In the genomic region with DNA sequence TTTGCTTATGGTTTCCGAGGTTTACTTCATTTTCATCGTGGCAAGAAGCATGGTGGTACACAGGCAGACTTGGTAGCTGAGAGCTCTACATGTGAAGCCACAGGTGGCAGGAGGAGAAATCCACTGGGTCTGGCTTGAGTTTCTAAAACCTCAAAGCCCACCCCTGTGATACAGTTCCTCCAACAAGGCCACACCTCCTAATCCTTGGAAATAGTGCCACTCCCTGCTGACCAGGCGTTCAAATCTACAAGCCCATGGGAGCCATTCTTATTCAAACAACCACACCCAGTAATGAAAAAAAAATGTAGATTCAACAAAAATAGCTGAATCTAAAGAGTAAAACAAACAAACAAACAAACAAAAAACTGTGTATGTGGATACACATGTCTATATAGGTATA, we compare ENCODE assay signal across 43 mouse cellular contexts. TPM values are rescaled to one million over a fixed set of nuclear protein-coding genes. Genes with fewer than 3 reads are reported as not detected.
"Had no signal": no experiment of that assay in that cellular context is flagged by ENCODE, and none has a peak within 500 bp of the region (broad histone marks: within the 10 kb centered on the region; RNA-seq: fewer than 3 reads in every experiment).

No protein-coding gene starts in this region.

- H3K9ac ChIP-seq: heart, embryonic 13.5 days; heart, embryonic 15.5 days; hindbrain, embryonic 12.5 days; hindbrain, embryonic 13.5 days; hindbrain, embryonic 14.5 days; hindbrain, embryonic 15.5 days; intestine, embryonic 15.5 days; kidney, embryonic 15.5 days had no signal

- H3K4me2 ChIP-seq: heart, embryonic 13.5 days; heart, embryonic 15.5 days; hindbrain, embryonic 12.5 days; hindbrain, embryonic 13.5 days; hindbrain, embryonic 14.5 days; hindbrain, embryonic 15.5 days; intestine, embryonic 15.5 days; kidney, embryonic 15.5 days had no signal

- DNase-seq: heart, postnatal 10 days; heart, postnatal 14 days; heart, postnatal 36 days; heart, postnatal 4 days; kidney, adult 11 months; kidney, adult 18-20 months; kidney, adult 2 months; kidney, adult 8-10 months; kidney, adult 9 months; kidney, postnatal 10 days; kidney, postnatal 14 days; kidney, postnatal 25 days; kidney, postnatal 36 days; kidney, postnatal 4 days; layer of hippocampus, adult 9-11 months; layer of hippocampus, postnatal 36 days had no signal

- H3K27ac ChIP-seq: heart, embryonic 13.5 days; heart, embryonic 15.5 days; hindbrain, embryonic 10.5 days; hindbrain, embryonic 12.5 days; hindbrain, embryonic 13.5 days; hindbrain, embryonic 14.5 days; hindbrain, embryonic 15.5 days; hindbrain, postnatal 0 days; intestine, embryonic 15.5 days; kidney, embryonic 15.5 days; kidney, postnatal 0 days; layer of hippocampus, adult 2 months; left cerebral cortex, adult 2 months had no signal

- ATAC-seq: hindbrain, embryonic 16.5 days; hindbrain, postnatal 0 days; inflammation-experienced regulatory T-cells, adult 6 months; intestine, embryonic 15.5 days; intestine, embryonic 16.5 days; intestine, postnatal 0 days had no signal

- H3K4me1 ChIP-seq: heart, embryonic 15.5 days; hindbrain, embryonic 10.5 days; hindbrain, embryonic 12.5 days; hindbrain, embryonic 13.5 days; hindbrain, embryonic 15.5 days; intestine, embryonic 15.5 days had no signal

- H3K9me3 ChIP-seq: heart, embryonic 15.5 days; hindbrain, embryonic 10.5 days; hindbrain, embryonic 12.5 days; hindbrain, embryonic 13.5 days; hindbrain, embryonic 15.5 days; intestine, embryonic 15.5 days; kidney, embryonic 15.5 days had no signal

- H3K36me3 ChIP-seq: heart, embryonic 13.5 days; heart, embryonic 15.5 days; hindbrain, embryonic 10.5 days; hindbrain, embryonic 12.5 days; hindbrain, embryonic 13.5 days; hindbrain, embryonic 15.5 days; intestine, embryonic 15.5 days; kidney, embryonic 15.5 days had no signal

- H3K4me3 ChIP-seq: heart, embryonic 13.5 days; heart, embryonic 15.5 days; hindbrain, embryonic 10.5 days; hindbrain, embryonic 12.5 days; hindbrain, embryonic 13.5 days; hindbrain, embryonic 15.5 days; intestine, embryonic 15.5 days; kidney, embryonic 15.5 days; layer of hippocampus, adult 2 months; left cerebral cortex, adult 2 months had no signal

- H3K27me3 ChIP-seq: heart, embryonic 13.5 days; heart, embryonic 15.5 days; hindbrain, embryonic 12.5 days; hindbrain, embryonic 13.5 days; hindbrain, embryonic 15.5 days; intestine, embryonic 15.5 days; kidney, embryonic 15.5 days had no signal

RNA-seq across cellular contexts. Expression of a gene that starts 9.7 kb away (rescaled TPM):
- total RNA-seq: hematopoietic stem cell, adult 5-6 weeks; hindbrain, postnatal 0 days; layer of hippocampus, adult 18-20 months; layer of hippocampus, adult 2 months; layer of hippocampus, adult 8-10 months; layer of hippocampus, postnatal 10 days; layer of hippocampus, postnatal 14 days; layer of hippocampus, postnatal 25 days; layer of hippocampus, postnatal 36 days; left cerebral cortex, adult 18-20 months; left cerebral cortex, adult 2 months had no signal
- polyA plus RNA-seq: heart, embryonic 13.5 days; heart, postnatal 0 days; hindbrain, embryonic 10.5 days; hindbrain, embryonic 14.5 days; hindbrain, embryonic 16.5 days; hindbrain, postnatal 0 days; inflammation-experienced regulatory T-cells, adult 6 months; intestine, embryonic 15.5 days; intestine, embryonic 16.5 days; intestine, postnatal 0 days; kidney, embryonic 14.5 days; kidney, postnatal 0 days; large intestine, adult 2 months had no signal
